18 mouse cellular contexts compared by ENCODE assay signal in the genomic region with DNA sequence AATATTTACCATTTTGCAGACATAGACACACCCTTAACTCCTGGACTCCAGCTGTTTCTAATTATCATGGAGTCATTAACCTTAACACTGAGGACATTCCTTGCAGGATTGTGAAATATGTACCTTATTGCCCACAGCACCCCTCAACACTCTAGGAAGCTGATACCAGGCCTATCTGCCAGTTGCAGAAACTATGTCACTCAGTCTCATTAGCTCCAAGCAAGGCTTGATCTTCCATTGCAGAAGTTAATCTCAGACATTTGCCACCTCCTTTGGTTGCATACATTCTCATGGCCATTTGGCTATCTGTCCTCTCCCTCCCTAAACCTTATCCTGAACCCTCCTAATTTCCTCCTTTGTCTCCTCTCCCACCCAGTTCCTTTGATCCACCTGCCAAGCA.
"Had no signal": no experiment of that assay in that cellular context is flagged by ENCODE, and none has a peak within 500 bp of the region (broad histone marks: within the 10 kb centered on the region; RNA-seq: fewer than 3 reads in every experiment).

No protein-coding gene starts in this region.

- H3K27ac ChIP-seq: lung, embryonic 15.5 days; macrophage; midbrain, embryonic 10.5 days; midbrain, embryonic 12.5 days; neural tube, embryonic 12.5 days; stomach, embryonic 15.5 days; stomach, postnatal 0 days had no signal

- H3K27me3 ChIP-seq: lung, embryonic 15.5 days; megakaryocyte, embryonic 14.5 days; midbrain, embryonic 12.5 days; neural tube, embryonic 12.5 days; stomach, embryonic 15.5 days had no signal

- DNase-seq: liver, postnatal 0 days; lung, adult 2 months; lung, postnatal 14 days; lung, postnatal 36 days; midbrain, embryonic 14.5 days; right cerebral cortex, postnatal 14 days; thymus, adult 2 months; thymus, postnatal 25 days; thymus, postnatal 4 days had no signal

- H3K4me3 ChIP-seq: lung, embryonic 15.5 days; megakaryocyte, embryonic 14.5 days; midbrain, embryonic 10.5 days; midbrain, embryonic 12.5 days; neural tube, embryonic 12.5 days; stomach, embryonic 15.5 days had no signal

- H3K9ac ChIP-seq: liver, postnatal 0 days; lung, embryonic 15.5 days; midbrain, embryonic 12.5 days; neural tube, embryonic 12.5 days; stomach, embryonic 15.5 days had no signal

- ATAC-seq: liver, postnatal 0 days; lung, postnatal 0 days had no signal

- H3K4me1 ChIP-seq: lung, embryonic 15.5 days; megakaryocyte, embryonic 14.5 days; midbrain, embryonic 10.5 days; midbrain, embryonic 12.5 days; neural tube, embryonic 12.5 days; stomach, embryonic 15.5 days had no signal
